Mouse (Mus musculus) brown adipose tissue, adult 24 weeks (tissue): Measurements from ENCODE around the gene Pcgf6. TPM values are rescaled to one million over a fixed set of nuclear protein-coding genes. Genes with fewer than 3 reads are reported as not detected.
A peak's percentile ranks its signal among the peaks of the same experiment; 100 is the strongest.
"Not testable (repeated sequence)": the region's sequence is repeated elsewhere in the genome, so short reads cannot be mapped to it uniquely, and the experiment has no call there.

ENCODE experiments used
- H3K27ac ChIP-seq: fragments of 200-500 bp; replicated peaks from 2 replicates; pipeline ENCODE4 v1.5.1; 2012; ENCODE audit warnings: low read depth, mild to moderate bottlenecking, low read length
- H3K4me1 ChIP-seq: fragments of 200-500 bp; 2 replicates; pipeline ENCODE4 v1.6.1; 2012; ENCODE audit warnings: low read length, mixed read lengths; ENCODE audit not compliant: control insufficient read depth, insufficient read depth, insufficient read length
- H3K4me3 ChIP-seq: fragments of 200-500 bp; 2 replicates; pipeline ENCODE4 v1.5.1; 2012; ENCODE audit warnings: low read depth, mild to moderate bottlenecking, low read length, moderate library complexity; ENCODE audit not compliant: insufficient read depth
- polyA plus RNA-seq: library from polyadenylated mRNA; stranded (reverse); fragments of >200 nt; gene quantifications from 2 replicates; pipeline ENCODE4 v1.2.4, GENCODE M21; 2012; ENCODE audit not compliant: missing spikeins, insufficient read depth, insufficient read length

Pcgf6 gene
- polyA plus RNA-seq, 1 experiment: 2.5 TPM

DNA sequence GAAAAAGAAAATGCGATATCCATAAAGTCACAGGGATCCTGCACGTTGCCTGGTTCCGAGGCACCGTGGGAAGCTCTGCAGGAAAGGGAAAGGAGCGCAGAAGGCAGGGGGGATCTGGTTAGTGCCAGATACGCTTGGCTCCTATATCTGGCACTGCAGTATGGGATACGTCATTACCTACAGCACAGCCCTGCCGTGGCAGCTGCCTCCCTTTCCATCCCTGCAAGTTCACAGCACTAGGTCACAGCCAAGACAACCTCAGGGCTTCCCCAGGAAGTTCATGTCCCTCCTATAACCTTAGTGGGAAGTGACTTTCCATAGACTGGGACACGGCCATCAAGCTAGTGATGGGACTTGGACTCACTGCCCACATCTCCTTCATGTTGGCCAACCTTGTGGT lies 54.6 kb downstream of the Pcgf6 start:
- no peaks in the 10 kb centered on the region for H3K4me1 ChIP-seq
- no peak overlapping the region for H3K27ac ChIP-seq

DNA sequence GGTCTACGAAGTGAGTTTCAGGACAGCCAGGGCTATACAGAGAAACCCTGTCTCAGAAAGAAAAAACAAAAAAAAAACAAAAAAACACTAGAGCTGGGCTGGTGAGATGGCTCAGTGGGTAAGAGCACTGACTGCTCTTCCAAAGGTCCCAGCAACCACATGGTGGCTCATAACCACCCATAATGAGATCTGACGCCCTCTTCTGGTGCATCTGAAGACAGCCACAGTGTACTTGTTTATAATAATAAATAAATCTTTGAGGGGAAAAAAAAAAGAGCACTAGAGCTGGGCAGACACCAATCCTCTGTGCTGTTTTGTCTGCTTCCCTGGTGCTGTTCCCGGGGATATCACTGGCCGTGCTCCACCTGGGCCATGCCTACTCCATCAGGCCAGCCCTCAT lies 58.4 kb downstream of the Pcgf6 start:
- H3K4me3 ChIP-seq, H3K27ac ChIP-seq, H3K4me1 ChIP-seq: not testable (repeated sequence)

More for the DNA sequence above, 54.6 kb downstream of the Pcgf6 start:
- no peak overlapping the region for H3K4me3 ChIP-seq

DNA sequence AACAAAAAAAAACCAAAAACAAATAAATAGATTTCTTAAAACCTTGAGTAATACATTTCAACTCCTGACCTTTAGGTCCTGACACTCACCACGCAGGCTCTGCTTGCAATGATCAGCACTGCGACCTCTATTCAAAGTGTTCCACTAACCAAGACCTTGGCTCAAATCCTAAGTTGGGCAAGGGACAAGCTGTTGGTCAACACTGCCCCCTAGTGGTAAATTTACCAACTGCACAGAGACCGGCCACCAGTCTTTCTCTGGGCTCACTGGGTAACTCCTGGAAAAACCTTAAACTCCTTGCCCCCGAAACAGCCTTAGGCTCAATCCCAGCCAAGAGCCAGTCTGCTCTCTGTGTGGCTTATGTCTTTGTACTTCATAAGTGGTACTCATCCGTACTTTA lies 59.6 kb downstream of the Pcgf6 start:
- no peak overlapping the region for H3K27ac ChIP-seq

DNA sequence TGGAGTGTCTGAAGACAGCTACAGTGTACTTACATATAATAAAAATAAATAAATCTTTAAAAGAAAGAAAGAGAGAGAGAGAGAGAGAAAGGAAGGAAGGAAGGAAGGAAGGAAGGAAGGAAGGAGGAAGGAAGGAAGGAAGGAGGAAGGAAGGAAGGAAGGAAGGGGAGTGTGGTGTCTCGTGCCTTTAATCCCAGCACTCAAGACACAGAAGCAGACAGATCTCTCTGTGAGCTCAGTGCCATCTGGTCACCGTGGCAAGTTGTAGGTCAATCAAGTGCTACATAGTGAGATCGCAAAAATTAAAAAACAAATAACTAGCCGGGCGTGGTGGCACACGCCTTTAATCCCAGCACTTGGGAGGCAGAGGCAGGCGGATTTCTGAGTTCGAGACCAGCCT lies 60.1 kb downstream of the Pcgf6 start:
- H3K4me1 ChIP-seq, H3K4me3 ChIP-seq: not testable (repeated sequence)
- H3K27ac ChIP-seq: peak overlapping the region; percentile 34

More for the DNA sequence above, 59.6 kb downstream of the Pcgf6 start:
- peaks cover 3% of the 10 kb centered on the region; the same call in 1 of the 2 replicates for H3K4me1 ChIP-seq
- no peak overlapping the region for H3K4me3 ChIP-seq

DNA sequence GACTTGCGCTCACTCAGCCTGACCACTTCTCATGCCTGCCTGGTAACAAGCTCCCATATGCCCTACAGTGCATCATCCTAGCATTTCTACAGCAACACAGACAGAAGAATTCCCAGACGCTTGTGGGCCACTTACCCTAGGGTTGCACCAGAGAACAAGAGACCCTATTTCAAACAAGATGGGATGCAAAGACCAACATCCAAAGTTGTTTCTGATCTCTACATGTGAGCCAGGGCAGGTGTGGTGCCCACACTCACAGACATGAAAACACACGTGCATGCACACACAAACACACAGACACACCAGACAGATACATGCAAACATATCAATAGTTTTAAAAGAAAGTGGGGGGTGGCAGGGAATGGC lies 60.6 kb downstream of the Pcgf6 start:
- Histone ChIP-seq H3K4me1 (peaks cover 3% of the 10 kb centered on the region; the same call in 1 of the 2 replicates), H3K4me3 (no peak overlapping the region), H3K27ac (no peak overlapping the region)

DNA sequence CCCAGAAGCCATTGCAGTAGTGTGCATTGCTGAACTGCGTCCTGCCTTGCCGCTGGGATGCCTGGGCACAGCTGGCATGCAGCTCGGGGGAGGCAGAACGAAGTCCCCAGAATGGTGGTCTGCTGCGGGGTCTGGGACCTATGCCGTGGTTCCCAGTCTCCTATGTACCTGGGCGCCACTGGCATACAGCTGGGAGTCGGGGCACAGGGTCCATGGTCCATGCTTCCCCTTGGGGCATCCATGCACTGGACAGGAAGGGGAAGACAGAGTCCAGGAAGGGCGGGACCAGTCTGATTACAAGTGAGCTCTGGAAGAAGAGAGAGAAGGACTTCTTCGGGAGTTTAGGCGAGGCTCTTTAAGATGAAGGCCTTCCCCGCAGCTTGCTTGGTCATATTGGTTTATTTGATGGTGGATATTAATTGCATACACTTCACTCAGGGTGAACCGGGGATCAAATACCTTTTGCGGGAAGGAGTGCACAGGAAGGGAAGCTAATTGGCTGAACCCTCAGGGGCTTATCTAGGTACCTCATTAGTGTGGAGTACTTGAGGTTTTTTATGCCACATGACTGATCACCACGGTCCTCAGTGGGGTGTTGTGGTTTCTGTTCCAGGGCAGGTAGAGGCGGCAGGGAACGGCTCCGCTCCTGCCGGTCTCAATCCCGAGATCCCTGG lies 61.1 kb downstream of the Pcgf6 start:
- Histone ChIP-seq H3K27ac (no peak overlapping the region), H3K4me3 (no peak overlapping the region), H3K4me1 (peaks cover 3% of the 10 kb centered on the region; the same call in 1 of the 2 replicates)

DNA sequence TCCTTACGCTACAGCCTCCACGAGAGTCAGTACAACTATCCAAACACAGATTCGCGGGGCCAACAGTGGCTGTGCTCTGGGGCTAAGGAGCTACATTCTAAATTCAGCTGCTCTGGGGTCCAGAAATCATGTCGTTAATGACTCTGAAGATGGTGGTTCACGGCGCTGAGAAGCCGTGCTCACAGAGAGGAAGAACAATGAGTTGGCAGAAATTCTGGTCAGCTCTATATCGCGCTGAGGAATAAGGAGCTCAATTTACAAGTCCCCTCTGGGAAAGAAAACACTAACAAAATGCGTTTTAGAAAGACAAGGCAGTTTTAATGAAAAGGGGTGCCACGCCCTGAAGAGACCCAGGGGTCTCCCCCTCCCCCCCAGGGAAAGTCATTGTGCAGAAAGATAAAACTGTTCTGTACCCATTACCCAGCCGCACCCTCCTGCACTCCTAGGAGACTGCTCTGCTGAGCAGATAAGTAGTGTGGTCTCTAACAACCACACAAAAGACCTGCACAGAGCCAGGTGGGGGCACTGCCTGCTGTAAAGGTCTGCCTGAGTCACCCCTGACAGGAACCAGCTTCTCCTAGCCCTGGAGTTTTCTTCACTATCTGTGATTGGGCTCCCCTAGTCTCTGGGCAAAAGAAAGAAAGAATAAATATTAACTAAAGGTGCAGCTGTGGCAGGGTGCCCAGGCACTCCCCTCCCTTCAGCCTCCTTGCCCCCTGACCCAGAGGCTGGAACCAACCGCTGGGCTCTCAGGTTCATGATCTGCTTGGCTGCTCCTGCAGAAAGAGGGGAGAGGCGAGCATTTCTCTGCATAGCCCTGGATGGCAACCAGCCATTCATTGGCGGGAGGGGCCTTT lies 62.2 kb downstream of the Pcgf6 start:
- Histone ChIP-seq H3K4me3 (0 out of 2 replicates have a peak overlapping the region, but pooled peaks have one; percentile 14), H3K4me1 (peaks cover 3% of the 10 kb centered on the region; the same call in 1 of the 2 replicates), H3K27ac (peak overlapping the region; percentile 74)

DNA sequence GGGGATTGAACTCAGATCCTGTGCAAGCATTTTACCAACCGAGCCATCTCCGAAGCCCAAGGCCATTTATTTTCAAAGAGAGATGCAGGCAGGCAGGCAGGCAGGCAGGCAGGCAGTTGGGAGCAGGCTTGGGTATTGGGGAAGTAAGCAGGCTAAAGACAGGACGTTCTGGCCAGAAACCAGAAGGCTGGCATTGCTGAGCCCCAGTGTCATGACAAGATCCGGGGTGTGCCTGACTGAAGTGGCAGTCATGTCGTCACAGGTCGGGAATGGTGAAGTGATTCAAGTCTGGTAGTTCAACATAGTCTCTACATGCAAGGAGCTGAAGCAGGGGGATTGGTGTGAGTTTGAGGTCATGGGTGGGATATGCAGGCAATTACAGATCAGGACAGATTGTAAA lies 63.1 kb downstream of the Pcgf6 start:
- H3K4me1 ChIP-seq: peaks cover 3% of the 10 kb centered on the region; the same call in 1 of the 2 replicates
- H3K27ac ChIP-seq: peak overlapping the region; percentile 74; the same call in 1 of the 2 replicates
- no peak overlapping the region for H3K4me3 ChIP-seq

DNA sequence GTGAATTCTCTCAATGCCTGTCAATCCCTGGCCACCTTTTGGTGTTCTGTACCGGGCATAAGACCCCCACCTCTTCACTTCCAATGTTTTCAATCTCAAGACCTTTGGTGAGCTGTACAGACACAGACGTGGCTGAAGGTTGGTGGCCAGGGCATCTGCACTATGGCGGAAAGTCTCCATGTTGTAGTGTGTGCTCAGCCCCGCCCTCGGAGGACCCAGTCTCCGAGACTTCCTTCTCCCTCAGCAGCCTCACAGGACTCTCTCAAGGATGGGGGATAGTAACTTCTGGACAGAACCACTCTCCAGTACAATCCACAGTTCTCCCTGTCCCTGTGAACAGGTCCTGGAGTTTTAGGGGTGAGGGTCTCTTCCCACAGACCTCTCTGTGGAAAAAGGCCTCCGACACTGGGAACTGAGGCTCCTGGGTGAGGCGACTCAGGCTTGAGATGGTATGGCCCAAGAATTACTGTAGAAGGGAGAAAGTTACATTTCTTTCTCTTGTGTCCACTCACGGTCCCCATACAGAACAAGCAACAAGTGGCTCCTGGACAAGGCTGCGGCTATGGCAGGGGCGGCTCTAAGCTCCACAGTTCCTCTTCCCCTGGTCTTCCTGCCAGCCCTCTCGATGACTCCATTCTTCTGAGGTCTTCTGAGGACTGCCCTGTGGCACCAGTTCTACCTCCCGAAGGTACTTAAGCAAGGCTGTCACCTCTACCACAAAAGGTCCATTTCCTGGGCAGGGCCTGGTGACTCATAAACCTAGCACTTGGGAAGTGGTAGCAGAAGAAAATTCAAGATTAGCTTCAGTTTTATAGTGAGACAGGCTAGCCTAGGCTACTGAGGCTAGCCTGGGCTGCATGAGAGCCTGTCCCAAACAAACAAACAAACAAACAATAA lies 65.7 kb downstream of the Pcgf6 start:
- Histone ChIP-seq H3K27ac (no peak overlapping the region), H3K4me3 (no peak overlapping the region)

DNA sequence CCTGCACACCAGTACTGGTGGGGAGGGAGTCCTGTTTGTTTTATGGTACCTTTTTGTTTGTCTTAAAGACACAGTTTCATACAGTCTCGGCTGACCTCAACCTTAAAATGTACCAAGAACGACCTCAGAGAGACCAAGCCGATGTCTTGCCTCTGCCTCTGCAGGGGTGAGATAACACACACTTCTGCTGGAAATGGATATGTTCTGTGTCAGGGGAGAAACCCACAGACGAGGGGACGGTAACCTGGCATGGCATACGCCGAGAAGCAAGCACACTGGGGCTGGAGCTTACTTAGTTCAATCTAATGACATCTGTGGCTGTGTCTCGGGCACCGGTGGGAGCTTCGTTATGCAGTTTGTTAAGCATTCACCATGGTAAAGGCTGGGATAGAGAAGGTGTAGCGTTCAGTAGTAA lies 66.7 kb downstream of the Pcgf6 start:
- H3K4me3 ChIP-seq: no peak overlapping the region
- H3K27ac ChIP-seq: no peak overlapping the region
- H3K4me1 ChIP-seq: peaks cover 2% of the 10 kb centered on the region; the same call in 1 of the 2 replicates

More for the DNA sequence above, 65.7 kb downstream of the Pcgf6 start:
- H3K4me1 ChIP-seq: peaks cover 3% of the 10 kb centered on the region; the same call in 1 of the 2 replicates

Other genes with a start within 250 kb of the Pcgf6 start
- not detected in 2 replicates for gene Ina, start 36.2 kb downstream of the Pcgf6 start, polyA plus RNA-seq
- gene Nt5c2, start 35.8 kb downstream of the Pcgf6 start, polyA plus RNA-seq: 31.8 and 36.0 TPM in 2 replicates
- 1.4 and 2.2 TPM in 2 replicates for gene Taf5, start 16.8 kb upstream of the Pcgf6 start, polyA plus RNA-seq
- 3,706 and 4,472 TPM in 2 replicates for gene Usmg5, start 39.7 kb upstream of the Pcgf6 start, polyA plus RNA-seq
- gene Pdcd11, start 39.9 kb upstream of the Pcgf6 start, polyA plus RNA-seq: 3.2 and 5.5 TPM in 2 replicates
- 1.6 and 1.7 TPM in 2 replicates for gene Calhm2, start 87.4 kb upstream of the Pcgf6 start, polyA plus RNA-seq
- gene Calhm1, start 93.3 kb upstream of the Pcgf6 start, polyA plus RNA-seq: not detected in 2 replicates
- gene Calhm3, start 106.9 kb upstream of the Pcgf6 start, polyA plus RNA-seq: not detected in 2 replicates
- 5.7 and 5.8 TPM in 2 replicates for gene Neurl1a, start 127.9 kb upstream of the Pcgf6 start, polyA plus RNA-seq